Mouse (Mus musculus) cortical plate, adult 2 months (tissue): ENCODE measurements around the gene Cnn2.
A peak's percentile ranks its signal among the peaks of the same experiment; 100 is the strongest.

Source experiments
- CTCF ChIP-seq: fragments of 200-500 bp; IDR thresholded peaks from 2 replicates; pipeline ENCODE4 v1.5.1; 2011; ENCODE audit warnings: mild to moderate bottlenecking, control low read depth, low read length; ENCODE audit not compliant: insufficient read depth; ENCODE audit errors: extremely low read depth
- POLR2A ChIP-seq: fragments of 200-500 bp; IDR thresholded peaks from 2 replicates; pipeline ENCODE4 v1.6.1; 2011; ENCODE audit warnings: mild to moderate bottlenecking, low read length, control low read depth; ENCODE audit not compliant: insufficient read depth; ENCODE audit errors: extremely low read depth

DNA sequence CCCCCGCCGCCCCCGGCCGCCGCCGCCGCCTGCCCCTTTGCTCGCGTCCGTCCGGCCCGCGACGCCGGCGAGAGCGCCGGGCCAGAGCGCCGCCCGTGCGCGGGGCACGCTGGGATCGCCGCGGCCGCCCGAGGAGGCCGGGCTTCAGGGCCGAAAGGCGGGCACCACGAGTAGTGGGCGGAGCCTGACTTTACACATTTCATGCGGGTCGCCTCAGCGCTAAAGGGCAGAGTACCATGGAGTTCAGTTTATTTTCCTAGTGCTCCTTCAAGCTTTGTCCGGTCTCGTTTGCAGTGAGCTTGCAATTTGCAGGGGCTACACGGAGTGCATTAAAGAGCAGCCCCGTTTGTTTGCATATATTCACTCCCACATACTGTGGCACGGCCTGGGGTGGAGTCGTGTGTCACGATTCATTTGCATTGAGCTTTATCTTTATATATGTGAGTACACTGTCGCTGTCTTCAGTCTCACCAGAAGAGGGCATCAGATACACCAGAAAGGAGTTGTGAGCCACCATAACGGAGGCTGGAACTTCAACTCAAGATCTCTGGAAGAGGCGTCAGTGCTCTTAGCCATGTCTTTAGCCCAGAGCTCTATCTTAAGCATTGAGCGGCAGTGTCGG is 4.1 kb upstream of the Cnn2 start, which contains the start of gene Tmem259:
- peak; percentile 59; the same call in 1 of the 2 replicates for TF ChIP-seq CTCF
- peak; percentile 34; the same call in 1 of the 2 replicates for TF ChIP-seq POLR2A
